Mouse (Mus musculus) heart, postnatal 4 days (tissue): Measurements from ENCODE around the gene Nnmt. TPM values are rescaled to one million over a fixed set of nuclear protein-coding genes. Genes with fewer than 3 reads are reported as not detected.

Source experiments
- DNase-seq: peaks from one replicate; pipeline ENCODE4 v3.0.0; 2021
- total RNA-seq, 2 experiments: library from RNA; stranded (reverse); gene quantifications; 2 replicates each; pipeline ENCODE4 v1.2.3; 2021

Nnmt gene
- total RNA-seq, 2 experiments from 2014 or later = 10.3 to 13.6 TPM

- no peak for DNase-seq
Observed at GRCm38 (mm10) chr9:48635576-48636350, 30.8 kb upstream of the Nnmt start.

- DNase-seq = no peak
Observed at GRCm38 (mm10) chr9:48633147-48633546, 28.2 kb upstream of the Nnmt start.

GRCm38 (mm10) chr9:48619268-48619667 lies 14.3 kb upstream of the Nnmt start:
- DNase-seq = no peak

GRCm38 (mm10) chr9:48618589-48618988 lies 13.6 kb upstream of the Nnmt start:
- peak; percentile 84 for DNase-seq

GRCm38 (mm10) chr9:48618111-48618510 lies 13.2 kb upstream of the Nnmt start:
- peak; percentile 75 for DNase-seq

DNA sequence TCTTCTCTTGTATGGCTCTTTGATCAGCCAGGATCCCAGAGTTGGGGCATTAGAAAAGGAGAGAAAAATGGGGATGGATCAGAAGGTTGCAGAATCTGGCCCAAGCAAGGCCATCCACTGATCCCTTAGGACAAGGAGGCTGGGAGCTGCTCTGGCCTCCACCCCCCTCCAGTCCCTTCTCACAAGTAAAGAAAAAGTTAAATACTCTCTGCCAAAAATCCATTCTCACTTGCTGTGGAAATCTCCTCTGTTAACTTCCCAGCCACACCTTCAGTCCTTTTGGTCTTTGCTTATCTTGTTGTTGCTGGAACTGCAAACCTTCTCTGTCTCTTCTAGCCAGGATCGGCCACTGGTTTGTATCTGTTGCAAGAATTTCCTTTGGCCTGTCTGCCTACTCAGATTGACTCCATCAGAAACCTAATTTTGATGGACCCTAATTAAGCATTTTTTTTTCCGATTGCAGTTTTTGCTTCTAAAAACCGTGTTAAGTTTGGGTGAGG lies 12.6 kb upstream of the Nnmt start:
- no peak for DNase-seq

GRCm38 (mm10) chr9:48613221-48613620 lies 8.3 kb upstream of the Nnmt start:
- DNase-seq = no peak

GRCm38 (mm10) chr9:48612542-48612941 lies 7.6 kb upstream of the Nnmt start:
- DNase-seq = no peak

- DNase-seq = no peak
Observed at GRCm38 (mm10) chr9:48611032-48611431, 6.1 kb upstream of the Nnmt start.

- DNase-seq = no peak
Observed at GRCm38 (mm10) chr9:48609734-48610133, 4.8 kb upstream of the Nnmt start.

DNA sequence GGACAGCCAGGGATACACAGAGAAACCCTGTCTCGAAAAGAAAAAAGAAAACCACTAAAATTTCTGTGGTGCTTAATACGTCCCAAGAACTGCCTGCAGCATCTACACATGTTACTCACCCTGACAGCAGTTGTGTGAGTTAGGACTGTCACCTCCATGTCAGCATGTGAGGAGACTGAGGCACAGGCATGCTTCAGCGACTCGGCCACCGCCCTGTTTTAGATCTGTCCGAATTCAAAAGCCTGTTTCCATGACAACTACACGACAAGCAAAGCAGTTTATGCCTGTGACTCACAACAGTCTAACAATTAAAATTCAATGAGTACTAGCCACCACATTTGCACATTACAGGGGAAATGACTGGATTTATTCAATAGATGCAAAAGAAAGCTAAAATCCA lies 2.5 kb upstream of the Nnmt start:
- DNase-seq = no peak

DNA sequence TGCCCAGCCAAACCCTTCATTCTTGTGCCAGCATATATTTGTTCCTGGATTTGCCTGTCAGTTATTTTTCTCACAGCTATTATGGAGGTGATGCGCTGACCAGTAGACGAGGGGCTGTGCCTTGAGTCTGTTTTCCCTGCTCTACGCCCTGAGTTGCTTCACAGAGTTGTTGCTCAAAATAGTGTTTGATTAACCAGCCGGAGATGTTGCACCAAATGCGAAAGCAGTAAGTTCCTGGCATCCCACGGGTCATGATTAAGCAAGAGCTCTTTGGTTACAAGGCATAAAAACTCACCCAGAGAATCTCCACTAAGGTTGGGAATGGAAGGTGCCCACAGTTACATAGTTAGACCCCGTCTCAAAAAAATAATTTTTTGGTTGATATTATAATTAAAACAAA lies 1.2 kb upstream of the Nnmt start:
- no peak for DNase-seq

DNA sequence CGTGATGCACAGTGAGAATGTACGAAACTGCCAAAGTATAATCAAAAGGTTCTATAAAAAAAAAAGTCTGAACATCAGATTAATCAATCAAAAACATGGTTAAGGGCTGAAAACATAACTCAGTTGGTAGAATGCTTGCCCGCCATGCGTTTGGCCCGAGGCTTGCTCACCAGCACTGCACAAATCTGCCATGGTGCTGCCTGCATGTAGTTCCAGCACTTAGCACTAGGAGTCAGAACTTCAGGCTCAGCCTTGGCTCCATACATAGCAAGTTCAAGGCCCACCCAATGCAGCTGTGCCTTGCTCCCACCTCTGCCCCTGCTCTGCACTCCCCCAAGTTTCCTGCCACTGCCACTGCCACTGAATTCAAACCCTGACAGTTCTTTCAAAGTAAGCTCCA lies 744 bp upstream of the Nnmt start:
- DNase-seq = no peak

- DNase-seq = no peak
Observed at GRCm38 (mm10) chr9:48604226-48604625, 727 bp downstream of the Nnmt start.

- DNase-seq = no peak
Observed at GRCm38 (mm10) chr9:48600881-48601280, 4.1 kb downstream of the Nnmt start.

DNA sequence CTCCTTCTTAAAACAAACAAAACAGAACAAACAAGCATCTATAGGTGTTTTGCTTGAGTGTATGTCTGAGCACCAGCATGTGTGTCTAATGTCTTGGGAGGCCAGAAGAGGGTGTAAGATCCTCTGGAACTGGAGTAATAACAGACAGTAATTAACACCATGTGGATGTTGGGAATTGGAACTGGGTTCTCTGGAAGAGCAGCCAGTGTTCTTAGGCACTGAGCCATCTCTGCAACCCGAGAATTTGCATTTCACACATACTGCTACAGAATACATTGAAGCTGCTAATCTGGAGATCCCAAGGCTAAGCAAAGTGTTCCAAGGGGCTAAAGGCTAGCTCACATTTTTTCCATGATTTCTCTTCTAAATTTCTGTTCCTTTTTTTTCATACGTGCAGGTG lies 4.9 kb downstream of the Nnmt start:
- DNase-seq = peak; percentile 14

- DNase-seq = no peak
Observed at GRCm38 (mm10) chr9:48597494-48597893, 7.5 kb downstream of the Nnmt start.

GRCm38 (mm10) chr9:48596924-48597323 lies 8.0 kb downstream of the Nnmt start:
- no peak for DNase-seq

GRCm38 (mm10) chr9:48593915-48594314 lies 11.0 kb downstream of the Nnmt start:
- no peak for DNase-seq

- no peak for DNase-seq
Observed at GRCm38 (mm10) chr9:48590606-48591005, 14.3 kb downstream of the Nnmt start.

- DNase-seq = peak; percentile 75
Observed at GRCm38 (mm10) chr9:48586332-48586731, 18.6 kb downstream of the Nnmt start.

GRCm38 (mm10) chr9:48580808-48581207 lies 24.1 kb downstream of the Nnmt start:
- no peak for DNase-seq

DNA sequence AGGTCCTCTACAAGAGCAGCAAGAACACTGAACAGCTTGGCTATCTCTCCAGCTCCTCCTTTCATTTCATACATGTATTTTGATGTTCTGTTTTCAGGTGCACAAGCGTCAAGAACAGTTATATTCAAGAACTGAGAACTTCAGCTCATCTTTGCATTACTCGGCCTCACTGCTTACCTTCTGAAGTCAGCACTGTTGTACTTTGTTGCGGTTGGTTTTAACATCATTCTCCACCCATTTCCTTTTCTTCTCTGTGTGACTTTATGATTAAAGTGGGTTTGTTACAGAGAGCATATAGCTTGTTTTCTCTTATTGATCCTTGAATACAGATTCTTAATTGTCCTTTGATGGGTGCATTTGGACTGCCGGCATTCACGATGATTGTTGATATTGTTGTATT lies 42.6 kb downstream of the Nnmt start:
- DNase-seq = no peak

DNA sequence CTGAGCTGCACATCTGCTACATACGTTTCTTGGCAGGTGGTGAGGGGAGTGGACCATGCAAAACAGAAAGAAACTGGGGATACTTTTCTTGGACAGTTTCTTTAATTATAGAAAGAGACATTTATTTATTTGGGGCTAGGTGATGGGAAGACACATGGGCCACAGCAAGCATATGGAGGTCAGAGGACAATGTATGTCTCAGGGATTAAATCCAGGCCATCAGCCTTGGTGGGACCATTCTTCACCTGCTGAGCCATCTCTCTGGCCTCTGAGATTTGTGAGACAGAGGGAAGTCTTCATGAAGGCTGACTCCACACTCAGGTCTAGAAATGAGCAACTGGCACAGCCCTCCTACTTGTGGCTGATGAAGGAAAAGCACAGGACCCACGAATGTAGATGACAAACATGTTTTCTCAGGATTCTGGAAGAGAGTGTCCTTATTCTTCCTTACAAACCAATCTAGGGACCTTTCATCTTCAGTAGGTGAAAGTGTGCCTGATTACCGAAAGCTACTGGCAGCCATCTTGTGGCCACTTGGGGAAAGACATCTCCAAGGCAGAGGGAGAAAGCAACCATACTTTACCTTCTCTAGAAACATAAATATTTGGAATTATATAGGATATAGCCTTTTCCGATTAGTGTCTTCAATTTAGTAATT lies 45.3 kb downstream of the Nnmt start:
- peak; percentile 68 for DNase-seq
